Mouse (Mus musculus) brain, adult 2 months (tissue): ENCODE results near the gene Camta1.

Experiments used
- DNase-seq: peaks from one replicate; pipeline ENCODE4 v3.0.0; 2011; ENCODE audit warnings: low read depth, low spot score

Camta1 gene

GRCm38 (mm10) chr4:151263786-151264414 is 597.8 kb downstream of the Camta1 start:
- peak; percentile 35 for DNase-seq

DNA sequence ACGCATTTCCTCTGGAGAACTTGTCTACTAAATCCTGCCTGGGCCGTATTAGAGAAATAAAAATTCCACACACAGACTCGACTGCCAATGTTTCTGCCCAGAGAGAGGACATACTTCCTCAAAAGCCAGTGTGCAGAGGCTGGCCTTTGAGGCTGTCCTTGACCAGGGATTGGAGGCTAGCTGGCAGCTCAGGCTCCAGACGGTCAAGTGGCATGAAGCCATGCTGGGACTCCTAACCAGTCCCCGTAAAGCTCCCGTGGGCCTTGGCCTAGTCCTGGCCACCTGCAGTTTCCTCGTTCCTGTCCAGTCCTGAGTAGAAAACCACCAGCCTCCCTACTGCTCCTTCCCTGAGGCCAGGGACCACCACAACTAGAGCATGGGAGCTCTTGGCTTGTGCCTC is 598.6 kb downstream of the Camta1 start:
- peak; percentile 40 for DNase-seq

- no peak for DNase-seq
These were observed 605.1 kb downstream of the Camta1 start for GRCm38 (mm10) chr4:151256622-151257021.

DNA sequence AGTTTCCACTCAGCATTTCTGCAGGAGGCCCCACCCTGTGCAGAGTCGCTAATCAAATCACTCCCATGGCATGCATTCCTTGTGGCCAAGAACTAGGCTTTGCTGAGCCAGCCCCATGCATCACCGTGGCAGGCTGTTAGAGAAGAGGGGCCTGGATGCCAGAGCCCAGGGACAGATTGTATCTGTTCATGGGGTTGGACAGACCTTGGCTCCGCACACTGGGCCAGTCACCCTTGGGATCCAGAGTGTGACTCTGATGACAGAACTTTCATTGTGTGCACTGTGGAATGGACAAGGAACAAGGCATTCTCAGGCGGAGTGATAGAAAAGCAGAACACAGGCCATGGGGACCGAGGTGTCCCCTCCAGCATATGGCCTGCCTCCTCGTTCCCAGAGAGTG is 610.9 kb downstream of the Camta1 start:
- DNase-seq, result peak; percentile 56

DNA sequence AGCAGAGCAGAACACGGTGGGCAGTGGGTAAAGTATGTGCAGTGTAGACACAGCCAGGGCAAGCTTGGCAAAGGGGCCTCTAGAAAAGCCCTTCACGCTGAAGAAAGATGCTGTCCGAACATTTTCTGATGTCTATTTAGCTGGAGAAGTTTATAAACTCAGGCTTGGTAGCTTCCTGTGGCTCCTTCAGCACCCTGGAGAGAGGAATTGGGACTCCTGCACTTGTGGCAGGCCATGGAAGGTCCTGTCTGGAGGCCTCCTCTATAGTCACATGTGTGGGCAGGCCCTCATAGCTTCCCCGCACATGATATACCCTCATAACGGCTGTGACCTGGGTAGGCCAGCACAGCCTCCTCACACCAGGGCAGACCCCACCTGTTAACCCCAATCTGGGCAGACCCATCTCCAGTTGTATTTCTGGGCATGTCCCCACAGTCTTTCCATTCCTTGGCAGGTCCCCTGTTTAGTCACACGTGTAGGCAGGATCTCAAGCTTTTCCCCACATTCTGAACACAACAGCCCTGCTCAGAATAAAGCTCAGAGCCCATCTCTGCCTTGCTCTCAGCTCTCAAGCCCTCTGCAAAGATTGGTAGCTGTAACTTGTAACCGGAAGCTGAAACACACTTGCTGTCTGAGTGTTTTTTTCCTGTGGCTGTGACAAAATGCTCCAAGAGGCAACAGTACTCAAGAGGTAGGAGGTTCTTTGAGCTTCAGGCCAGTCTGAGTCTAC is 616.4 kb downstream of the Camta1 start:
- peak; percentile 57 for DNase-seq

DNA sequence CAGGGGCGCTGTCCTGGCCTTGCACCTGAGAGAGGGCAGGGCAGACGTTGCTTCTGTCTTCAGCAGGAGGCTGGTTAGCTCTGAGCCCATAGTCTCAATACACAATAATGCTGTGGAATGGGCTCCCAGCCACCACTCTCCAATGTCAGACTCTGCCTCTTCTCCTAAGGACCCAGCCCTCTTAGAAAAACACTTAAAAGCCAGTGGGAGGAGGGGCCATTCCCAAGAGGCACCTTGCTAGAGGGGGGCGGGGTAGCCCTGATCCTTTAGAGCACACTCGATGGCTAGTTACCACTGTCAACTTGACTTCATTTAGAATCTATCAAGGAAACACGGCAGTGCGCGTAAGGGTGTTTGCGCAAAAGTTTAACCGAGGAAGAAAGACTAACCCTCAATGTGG is 618.2 kb downstream of the Camta1 start:
- DNase-seq, result no peak

- peak; percentile 52 for DNase-seq
These were observed 618.9 kb downstream of the Camta1 start for GRCm38 (mm10) chr4:151242751-151243150.

GRCm38 (mm10) chr4:151240465-151240864 is 621.2 kb downstream of the Camta1 start:
- DNase-seq, result no peak

DNA sequence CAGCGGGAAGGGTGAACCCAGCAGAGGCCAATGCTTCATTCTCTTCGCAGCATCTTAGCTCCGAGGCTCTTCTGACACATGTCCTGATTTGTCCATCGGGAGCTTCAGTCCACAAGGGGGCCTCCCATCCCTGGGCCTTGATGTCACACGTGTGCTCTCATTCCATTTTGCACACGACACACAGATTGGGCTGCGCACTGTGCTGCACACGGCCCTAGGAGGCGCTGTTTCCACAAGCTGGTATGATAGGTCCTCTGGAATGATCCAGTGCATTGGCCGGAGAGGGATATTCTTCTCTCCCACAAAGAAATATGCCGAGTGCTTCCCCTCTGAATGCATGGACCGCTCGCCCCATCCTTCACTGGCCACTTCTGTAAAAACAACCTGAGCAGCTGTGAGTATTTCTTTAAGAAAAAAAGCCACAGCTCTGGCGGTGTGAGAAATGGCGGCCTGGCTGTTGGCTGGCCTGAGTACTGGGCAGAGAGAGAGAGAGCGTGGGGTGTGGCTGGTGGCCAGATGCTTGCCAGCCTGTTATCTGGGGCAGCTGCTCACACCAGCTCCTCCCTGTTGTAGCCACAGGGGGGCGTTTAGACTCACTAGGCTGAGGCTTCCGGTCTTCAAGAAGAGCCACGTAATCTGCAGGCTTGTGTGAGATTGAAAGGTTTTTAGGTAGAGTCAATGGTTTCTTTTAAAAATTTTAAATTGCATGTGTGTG is 622.5 kb downstream of the Camta1 start:
- DNase-seq, result peak; percentile 71

GRCm38 (mm10) chr4:151237501-151237900 is 624.2 kb downstream of the Camta1 start:
- DNase-seq, result no peak

DNA sequence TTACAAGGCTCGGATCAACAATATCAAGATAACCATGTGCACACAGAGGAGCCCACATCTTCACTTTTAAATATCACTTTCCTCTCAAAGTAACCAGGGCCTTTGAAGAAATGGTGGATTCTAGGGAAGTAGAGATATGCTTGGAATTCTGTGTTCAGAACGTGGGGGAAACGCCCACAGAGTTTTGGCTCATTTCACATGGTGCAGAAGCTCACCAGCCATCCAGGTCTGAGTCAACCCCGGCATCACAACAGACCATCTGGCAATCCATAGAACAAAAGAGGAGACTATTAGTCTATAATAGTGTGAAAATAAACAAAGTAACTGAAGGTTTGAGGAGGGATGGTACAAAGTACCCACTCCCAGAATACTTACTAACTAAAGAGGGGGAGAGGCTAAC is 626.7 kb downstream of the Camta1 start:
- DNase-seq, result peak; percentile 88

- DNase-seq, result no peak
These were observed 629.6 kb downstream of the Camta1 start for GRCm38 (mm10) chr4:151232028-151232427.

DNA sequence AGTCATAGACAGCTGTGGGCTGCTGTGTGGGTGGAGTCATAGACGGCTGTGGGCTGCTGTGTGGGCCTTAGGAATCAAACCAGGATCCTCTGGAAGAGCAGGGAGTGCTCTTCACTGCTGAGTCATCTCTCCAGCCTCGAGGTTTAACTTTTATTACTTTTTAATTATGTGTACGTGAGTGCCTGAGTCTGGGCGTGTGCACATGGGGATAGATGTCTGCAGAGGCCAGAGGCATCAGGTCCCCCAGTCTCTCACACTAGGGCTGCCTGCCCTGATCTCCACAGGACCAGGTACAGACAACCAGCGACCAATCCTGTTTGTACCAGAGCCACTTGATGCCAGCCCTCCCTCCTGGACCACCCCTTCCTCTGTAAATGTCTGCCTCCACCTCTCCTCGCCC is 632.6 kb downstream of the Camta1 start:
- DNase-seq, result no peak

GRCm38 (mm10) chr4:151226496-151226895 is 635.2 kb downstream of the Camta1 start:
- no peak for DNase-seq

DNA sequence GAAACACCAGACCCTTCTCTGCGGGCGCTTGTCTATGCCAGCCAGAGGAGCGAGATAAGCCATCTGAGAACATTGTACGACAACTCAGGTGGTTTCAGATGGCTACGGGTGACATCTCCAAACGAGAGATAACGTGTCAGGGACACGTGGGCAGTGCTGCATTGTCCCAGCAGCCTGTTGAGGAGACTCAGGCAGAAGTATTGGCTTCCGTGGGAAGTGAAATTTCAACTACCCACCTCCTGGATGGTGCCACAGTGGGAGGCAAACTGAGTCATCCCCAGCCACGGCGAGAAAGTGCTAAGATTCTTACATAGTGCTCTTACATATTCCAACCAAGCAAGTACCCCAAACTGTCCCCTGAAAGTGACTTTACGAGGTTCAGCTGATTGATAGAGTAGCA is 637.7 kb downstream of the Camta1 start:
- peak; percentile 87 for DNase-seq

- peak; percentile 54 for DNase-seq
These were observed 638.2 kb downstream of the Camta1 start for GRCm38 (mm10) chr4:151223263-151223996.

DNA sequence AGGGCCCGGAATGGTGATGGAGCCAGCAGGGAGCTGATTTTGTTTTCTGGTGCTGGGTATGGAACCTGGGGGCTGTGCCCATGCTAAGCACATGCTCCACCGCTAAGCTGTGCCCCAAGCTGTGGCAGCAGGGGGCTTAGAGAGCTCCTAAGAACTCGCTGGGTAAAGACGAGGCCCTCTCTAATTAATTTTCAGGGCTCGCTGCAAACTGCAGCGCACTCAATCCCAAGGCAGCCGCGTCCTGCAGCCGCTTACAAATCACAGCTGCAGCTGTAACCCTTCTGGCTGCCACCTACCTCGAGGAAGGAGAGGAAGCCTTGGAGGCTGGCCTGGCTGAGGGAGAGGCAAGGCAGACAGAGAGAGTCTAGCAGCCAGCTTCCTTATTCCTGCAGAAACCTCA is 639.0 kb downstream of the Camta1 start:
- peak; percentile 43 for DNase-seq

DNA sequence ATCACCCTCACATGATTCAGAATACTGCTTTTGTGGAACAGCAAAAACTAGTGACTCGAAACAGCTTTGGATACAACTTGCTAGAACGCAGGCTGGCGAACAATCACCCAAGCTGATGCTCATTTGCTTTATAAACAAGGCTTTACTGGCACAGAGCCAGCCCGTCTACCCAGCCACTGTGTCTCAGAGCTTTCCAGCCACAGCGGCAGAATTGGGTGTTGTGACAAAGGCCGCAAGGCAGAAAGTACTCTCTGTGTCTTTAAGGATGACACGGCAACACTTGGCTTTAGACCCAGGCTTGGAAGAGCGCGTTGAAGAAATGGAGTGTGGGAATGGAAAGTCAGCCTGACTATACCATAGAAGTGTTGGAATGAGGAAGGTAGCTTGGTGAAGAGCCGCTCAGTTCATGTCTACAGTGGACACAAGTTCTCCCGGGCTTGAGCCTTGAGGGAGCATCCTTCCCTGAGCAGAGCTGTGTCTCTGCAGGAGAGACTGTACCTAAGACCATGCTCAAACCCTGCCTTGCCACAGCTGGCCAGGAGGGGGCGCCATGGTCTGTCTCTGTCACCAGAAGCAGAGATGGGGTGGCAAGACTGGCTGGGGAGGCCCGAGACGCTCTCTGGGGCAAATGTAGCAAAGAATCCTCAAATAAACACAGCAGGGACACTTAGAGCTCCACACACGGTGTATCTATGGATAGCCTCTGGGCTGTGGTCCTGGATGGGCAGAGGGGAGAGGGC is 645.0 kb downstream of the Camta1 start:
- DNase-seq, result peak; percentile 56

DNA sequence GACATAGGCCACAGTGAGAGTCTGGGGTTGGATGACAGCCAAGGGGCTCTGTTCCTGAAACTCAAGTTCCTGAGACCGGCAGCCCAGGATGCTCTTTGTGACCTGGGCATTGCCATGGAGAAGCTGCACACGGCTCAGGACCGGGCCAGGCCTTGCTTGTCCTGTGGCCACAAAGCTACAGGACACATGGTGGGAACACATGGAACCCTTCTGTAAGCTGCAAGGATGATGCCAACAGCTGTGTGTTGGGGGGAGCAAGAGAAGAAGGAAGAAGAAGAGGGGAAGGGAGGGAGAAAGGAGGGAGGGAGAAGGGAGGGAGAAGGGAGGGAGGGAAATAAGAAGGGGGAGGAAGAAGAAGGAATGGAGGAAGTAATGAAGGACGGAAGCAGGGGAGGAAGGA is 645.8 kb downstream of the Camta1 start:
- no peak for DNase-seq

DNA sequence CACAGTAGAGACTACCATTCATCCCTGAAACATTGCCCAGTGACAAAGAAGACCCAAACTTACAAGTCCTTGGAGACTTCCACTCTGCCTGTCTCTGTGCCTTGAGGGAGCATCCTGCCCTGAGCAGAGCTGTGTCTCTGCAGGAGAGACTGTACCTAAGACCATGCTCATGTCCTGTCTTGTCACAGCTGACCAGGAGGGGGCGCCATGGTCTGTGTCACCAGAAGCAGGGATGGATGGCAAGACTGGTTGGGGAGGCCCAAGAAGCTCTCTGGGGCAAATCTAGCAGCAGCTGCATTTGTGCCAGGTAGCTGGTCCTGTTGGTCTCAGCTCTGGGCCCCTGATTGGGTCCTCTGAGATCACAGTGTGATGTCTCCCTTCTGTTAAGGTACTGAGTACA is 646.5 kb downstream of the Camta1 start:
- no peak for DNase-seq

DNA sequence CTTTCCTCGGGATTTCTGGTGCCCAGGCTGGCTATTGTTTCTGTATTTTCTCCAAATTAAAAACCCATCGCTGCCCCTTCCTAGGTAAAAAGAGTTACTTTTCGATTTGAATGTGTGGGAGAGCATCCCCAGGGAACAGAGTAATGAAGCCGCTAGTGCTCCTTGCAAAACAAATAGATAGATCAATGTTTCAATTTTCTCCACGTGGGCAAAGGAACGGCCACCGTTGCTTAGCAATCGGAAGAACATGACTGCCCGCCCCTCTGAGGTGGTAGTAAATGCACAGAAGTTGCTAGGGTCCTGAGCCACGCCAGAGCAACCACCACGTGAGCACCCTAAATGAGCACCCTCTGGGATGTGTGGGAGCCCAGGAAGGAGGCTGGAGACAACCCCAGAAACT is 648.2 kb downstream of the Camta1 start:
- no peak for DNase-seq
